In genomic region chr13:37457007-37457827, GRCm38 (mm10) we compare ENCODE assay signal across 8 mouse cellular contexts.
DNase-seq lines count a peak whose midpoint lies in the region; ATAC-seq and TF ChIP-seq lines count a peak whose summit lies in the region.

No protein-coding gene starts in this region.

- ATAC-seq in heart, postnatal 0 days (ENCODE audit: insufficient read depth, low read depth): peak; percentile 37
- no peak for ATAC-seq in megakaryocyte, adult 5-6 weeks (ENCODE audit: poor library complexity, severe bottlenecking)

- no peak overlapping the region for H3K4me2 ChIP-seq in heart, postnatal 0 days (ENCODE audit: low read depth, low read length)

- TF ChIP-seq EP300 in heart, postnatal 0 days (IDR thresholded peaks at IDR 0.05; ENCODE audit: low read depth): no peak

- WGBS in heart, postnatal 0 days: 33% methylated on average over 11 of the region's 11 CpGs

- peaks cover 71% of the 10 kb centered on the region for H3K4me1 ChIP-seq in heart, postnatal 0 days (ENCODE audit: control insufficient read depth, insufficient read depth)

- no peaks in the 10 kb centered on the region for H3K27me3 ChIP-seq in heart, postnatal 0 days (ENCODE audit: control insufficient read depth, insufficient read depth, low read length)

- H3K9me3 ChIP-seq in heart, postnatal 0 days (replicated peaks; ENCODE audit: control insufficient read depth, low read length): no peaks in the 10 kb centered on the region

- peak overlapping the region; percentile 82 for H3K27ac ChIP-seq in heart, postnatal 0 days (ENCODE audit: low read depth)

- no peak overlapping the region for H3K4me3 ChIP-seq in heart, postnatal 0 days (ENCODE audit: low read depth, low read length)

- peak; percentile 22; the same call in 1 of the 2 replicates for TF ChIP-seq CTCF in heart, postnatal 0 days (IDR thresholded peaks at IDR 0.05; ENCODE audit: low read depth)

- H3K9ac ChIP-seq in heart, postnatal 0 days (replicated peaks; ENCODE audit: low read depth, low read length): no peak overlapping the region

- no peaks in the 10 kb centered on the region for H3K36me3 ChIP-seq in heart, postnatal 0 days (replicated peaks; ENCODE audit: control insufficient read depth, insufficient read depth, low read length)

- peak; percentile 97 for DNase-seq in heart, adult 11 months
- no peak for DNase-seq in heart, adult 8-10 months (ENCODE audit: low spot score)
- peak; percentile 30 to 53 for DNase-seq in cerebellum, postnatal 14 days
- DNase-seq in heart, postnatal 0 days (ENCODE audit: low spot score): peak; percentile 86
- DNase-seq in kidney, postnatal 4 days: peak; percentile 82 to 88
- peak; percentile 94 for DNase-seq in lung, postnatal 10 days
- DNase-seq in right cerebral cortex, postnatal 4 days: peak; percentile 65
